Mouse (Mus musculus) embryonic fibroblast, embryonic 13.5 days (primary cell): ENCODE measurements around the gene Zbp1. TPM values are rescaled to one million over a fixed set of nuclear protein-coding genes. Genes with fewer than 3 reads are reported as not detected.

Source experiments
- H3K27ac ChIP-seq: 2 replicates; pipeline ENCODE4 v1.5.1; 2012; ENCODE audit warnings: low read length, control low read depth, inconsistent platforms; ENCODE audit not compliant: insufficient read depth
- H3K4me1 ChIP-seq: 2 replicates; pipeline ENCODE4 v1.6.1; 2011; ENCODE audit warnings: low read length; ENCODE audit not compliant: control insufficient read depth, insufficient read depth
- H3K4me3 ChIP-seq: 2 replicates; pipeline ENCODE4 v1.5.1; 2011; ENCODE audit warnings: mild to moderate bottlenecking, control low read depth, low read length; ENCODE audit not compliant: insufficient read depth
- CTCF ChIP-seq: IDR thresholded peaks from 2 replicates; pipeline ENCODE4 v1.5.1; 2011; ENCODE audit warnings: mild to moderate bottlenecking, control low read depth, low read length, moderate library complexity, borderline replicate concordance; ENCODE audit not compliant: insufficient read depth
- POLR2A ChIP-seq: IDR thresholded peaks from 2 replicates; pipeline ENCODE4 v1.6.1; 2011; ENCODE audit warnings: low read depth, mild to moderate bottlenecking, control low read depth, low read length, moderate library complexity
- polyA plus RNA-seq: library from polyadenylated mRNA; stranded (reverse); fragments of >200 nt; gene quantifications from 2 replicates; pipeline ENCODE4 v1.2.4, GENCODE M21; 2011; ENCODE audit warnings: low read depth; ENCODE audit not compliant: missing spikeins, insufficient read length

The Zbp1 gene
- polyA plus RNA-seq, 1 experiment: 5.6 TPM

DNA sequence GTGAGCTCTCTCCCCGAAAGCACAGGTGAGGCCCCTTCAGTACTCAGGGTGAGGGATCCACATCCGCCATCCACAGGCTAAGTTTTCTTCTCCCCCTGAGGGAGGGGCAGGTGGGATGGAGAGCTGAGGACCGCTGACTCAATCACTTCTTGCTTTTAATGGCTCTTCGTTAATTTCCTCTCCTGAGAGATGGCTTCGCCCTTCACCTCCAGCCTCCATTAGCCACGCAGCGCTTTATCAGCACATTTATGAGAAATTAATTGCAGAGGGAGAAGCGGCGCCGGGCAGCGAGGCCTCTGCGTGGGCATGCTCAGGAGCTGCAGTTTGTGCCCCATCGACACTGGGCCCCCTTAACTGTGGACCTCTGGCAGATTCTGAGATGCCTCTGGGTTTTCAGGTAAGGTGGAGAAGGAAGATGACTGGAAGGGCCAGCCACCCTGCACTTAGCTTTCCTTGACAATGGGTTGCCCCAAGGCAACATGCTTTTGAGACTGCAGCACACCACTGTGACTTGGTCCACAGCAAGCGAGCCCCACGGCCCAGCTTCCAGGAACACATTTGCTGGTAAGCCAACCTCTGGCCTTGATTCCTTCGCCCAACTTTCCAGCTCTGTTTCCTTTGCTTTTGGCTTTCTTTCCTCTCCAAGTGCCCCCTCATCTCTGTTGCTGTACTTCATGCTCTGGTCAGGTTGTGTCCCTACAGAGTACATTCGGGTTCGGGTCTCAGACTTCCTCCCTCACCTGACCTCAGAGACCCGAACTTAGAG lies 15.6 kb downstream of the Zbp1 start:
- no peak overlapping the region for H3K27ac ChIP-seq
- H3K4me3 ChIP-seq: no peak overlapping the region
- no peaks in the 10 kb centered on the region for H3K4me1 ChIP-seq
- no peak for TF ChIP-seq POLR2A
- no peak for TF ChIP-seq CTCF

- TF ChIP-seq CTCF (no peak), POLR2A (no peak)
- H3K27ac ChIP-seq: no peak overlapping the region
- H3K4me3 ChIP-seq: no peak overlapping the region
- H3K4me1 ChIP-seq: no peaks in the 10 kb centered on the region
Observed at GRCm38 (mm10) chr2:173194796-173195195, 23.9 kb downstream of the Zbp1 start.

DNA sequence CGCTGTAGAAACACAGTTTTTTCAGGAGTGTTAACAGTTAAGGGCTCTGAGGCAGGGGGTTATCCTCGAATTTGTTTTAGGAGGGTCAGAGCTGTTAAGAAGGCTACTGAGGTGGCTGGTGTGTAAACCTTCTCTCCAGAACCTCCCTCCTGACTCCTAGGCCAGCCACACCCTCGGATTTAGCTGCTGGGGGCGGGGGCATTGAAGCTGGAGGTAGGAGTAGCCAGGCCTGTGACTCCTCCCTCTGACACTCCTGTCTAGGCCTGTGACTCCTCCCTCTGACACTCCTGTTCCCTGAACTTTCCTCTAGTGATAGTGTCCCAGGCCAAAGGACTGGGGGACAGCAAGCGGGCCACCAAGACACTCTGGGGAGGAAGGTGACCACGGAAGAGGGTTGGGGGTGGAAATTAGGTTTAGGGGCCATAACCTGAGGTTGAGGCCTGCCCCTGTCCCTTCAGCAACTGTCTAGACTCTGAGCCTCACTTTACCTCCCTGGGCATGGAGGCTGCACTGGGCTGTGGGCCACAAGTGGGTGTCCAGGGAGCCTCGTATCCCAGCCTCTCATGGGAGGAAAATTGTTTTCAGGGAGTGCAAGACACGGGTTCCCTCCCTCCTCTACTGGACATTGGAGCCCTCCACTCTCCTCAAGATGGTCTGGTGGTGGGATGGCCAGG lies 31.4 kb downstream of the Zbp1 start:
- no peak overlapping the region for H3K27ac ChIP-seq
- TF ChIP-seq CTCF: no peak
- no peak for TF ChIP-seq POLR2A
- H3K4me3 ChIP-seq: no peak overlapping the region
- H3K4me1 ChIP-seq: no peaks in the 10 kb centered on the region

- TF ChIP-seq CTCF (peak; percentile 99), POLR2A (no peak)
- H3K4me1 ChIP-seq: no peaks in the 10 kb centered on the region
- no peak overlapping the region for H3K27ac ChIP-seq
- no peak overlapping the region for H3K4me3 ChIP-seq
Observed at GRCm38 (mm10) chr2:173186047-173186943, 32.4 kb downstream of the Zbp1 start.

DNA sequence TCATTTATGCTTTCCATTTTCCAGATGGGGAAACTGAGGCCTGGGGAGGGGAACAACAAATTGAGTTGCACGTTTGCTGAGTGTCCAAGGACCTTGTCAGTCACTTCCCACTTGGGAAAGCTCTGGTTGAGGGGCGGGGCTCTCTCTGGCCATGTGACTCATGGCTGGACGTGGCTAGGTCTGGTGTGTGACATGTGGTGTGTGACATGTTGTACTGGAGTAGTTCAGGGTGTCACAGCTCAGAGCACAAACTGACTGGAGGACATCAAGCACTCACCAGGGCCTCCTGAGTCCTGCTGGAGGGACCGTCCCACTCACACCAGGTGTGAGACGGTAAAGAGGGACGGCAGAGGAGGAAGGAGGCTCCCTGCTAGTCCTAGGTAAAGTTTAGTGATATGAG lies 33.4 kb downstream of the Zbp1 start:
- TF ChIP-seq POLR2A (no peak), CTCF (no peak)
- H3K27ac ChIP-seq: no peak overlapping the region
- no peak overlapping the region for H3K4me3 ChIP-seq

DNA sequence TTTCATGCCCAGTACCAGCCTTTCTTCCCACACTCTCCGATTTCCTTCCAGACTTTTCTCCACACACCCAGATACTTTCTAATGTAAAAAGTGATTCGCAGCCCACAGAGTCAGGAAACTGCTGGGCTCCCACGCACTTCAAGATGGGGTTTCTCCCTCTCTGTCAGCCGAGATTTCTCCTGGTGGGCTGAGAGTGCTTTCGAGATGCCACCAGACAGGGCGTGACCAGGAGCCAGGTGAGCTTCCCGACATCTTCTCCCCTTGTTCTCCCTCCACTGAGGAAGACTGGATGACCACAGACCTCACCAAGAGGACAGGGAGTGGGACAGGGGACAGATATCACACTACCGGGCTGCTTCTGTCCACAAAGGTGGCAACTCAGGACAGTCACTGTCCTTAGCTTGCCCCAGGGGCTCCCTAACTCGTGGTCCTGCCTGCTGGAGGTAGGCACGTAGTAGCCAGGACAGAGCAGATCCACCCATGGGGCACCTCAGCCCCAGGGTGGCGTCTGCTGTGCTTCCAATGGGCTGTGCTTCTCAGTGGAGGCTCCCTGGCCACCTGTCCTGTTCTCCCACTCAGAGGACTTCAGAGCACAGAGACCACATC lies 34.1 kb downstream of the Zbp1 start:
- H3K4me1 ChIP-seq: no peaks in the 10 kb centered on the region
- no peak overlapping the region for H3K27ac ChIP-seq
- H3K4me3 ChIP-seq: no peak overlapping the region
- no peak for TF ChIP-seq CTCF
- TF ChIP-seq POLR2A: no peak

More for the DNA sequence above, 33.4 kb downstream of the Zbp1 start:
- H3K4me1 ChIP-seq: no peaks in the 10 kb centered on the region

- Histone ChIP-seq H3K27ac (no peak overlapping the region), H3K4me1 (no peaks in the 10 kb centered on the region), H3K4me3 (no peak overlapping the region)
- no peak for TF ChIP-seq POLR2A
- TF ChIP-seq CTCF: peak; percentile 52; the same call in 1 of the 2 replicates
Observed at GRCm38 (mm10) chr2:173183836-173184460, 34.8 kb downstream of the Zbp1 start.

DNA sequence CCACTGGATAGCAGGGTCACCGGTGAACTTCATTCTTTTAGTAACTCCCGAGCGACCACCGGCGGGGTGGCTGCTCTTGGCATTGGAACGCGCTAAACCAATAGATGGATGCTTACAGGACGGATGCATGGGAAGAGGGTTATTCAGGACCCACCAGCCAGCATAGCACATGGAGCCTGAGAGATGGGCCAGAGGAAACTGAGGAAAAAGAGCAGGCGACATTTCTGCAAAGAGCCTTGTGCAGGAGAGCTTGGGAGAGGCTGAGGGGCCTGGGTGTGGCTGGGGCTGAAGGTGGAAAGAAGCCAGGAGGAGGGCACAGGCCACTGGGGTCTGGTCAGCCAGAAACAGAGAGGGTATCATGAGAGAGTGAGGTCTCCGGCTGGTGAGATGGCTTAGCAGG lies 35.4 kb downstream of the Zbp1 start:
- Histone ChIP-seq H3K4me3 (no peak overlapping the region), H3K4me1 (no peaks in the 10 kb centered on the region)
- TF ChIP-seq CTCF (no peak), POLR2A (no peak)

GRCm38 (mm10) chr2:173182796-173183195 lies 35.9 kb downstream of the Zbp1 start:
- Histone ChIP-seq H3K4me3 (no peak overlapping the region), H3K4me1 (no peaks in the 10 kb centered on the region), H3K27ac (no peak overlapping the region)
- TF ChIP-seq POLR2A (no peak), CTCF (no peak)

More for the DNA sequence above, 35.4 kb downstream of the Zbp1 start:
- no peak overlapping the region for H3K27ac ChIP-seq
